Mouse (Mus musculus) urinary bladder, adult 18-20 months (tissue): ENCODE data around the gene Chek2.
"Not testable (repeated sequence)": the region's sequence is repeated elsewhere in the genome, so short reads cannot be mapped to it uniquely, and the experiment has no call there.

Experiments
- DNase-seq, 2 experiments: peaks; one replicate each; pipeline ENCODE4 v3.0.0; 2022; ENCODE audit warnings: low spot score in 2 of 2, mixed read lengths in 2 of 2

Gene Chek2

GRCm38 (mm10) chr5:110839678-110840365 lies at the start of gene Chek2, which contains the start of gene Hscb:
Gene Chek2, plus strand, starts transcription at chr5:110839979.
Gene Hscb, minus strand, starts transcription at chr5:110839777.
- peak; percentile 93 to 96 for DNase-seq

- no peak for DNase-seq
Measured at GRCm38 (mm10) chr5:110794363-110794762, 45.4 kb upstream of the Chek2 start.

GRCm38 (mm10) chr5:110797696-110798095 lies 42.1 kb upstream of the Chek2 start:
- DNase-seq, result no peak

- DNase-seq, result peak in 1 of 2 experiments; percentile 64
Measured at GRCm38 (mm10) chr5:110801036-110801624, 38.6 kb upstream of the Chek2 start.

GRCm38 (mm10) chr5:110802186-110802585 lies 37.6 kb upstream of the Chek2 start:
- no peak for DNase-seq

- no peak for DNase-seq
Measured at GRCm38 (mm10) chr5:110802809-110803208, 37.0 kb upstream of the Chek2 start.

GRCm38 (mm10) chr5:110804012-110804743 lies 35.6 kb upstream of the Chek2 start:
- no peak for DNase-seq

GRCm38 (mm10) chr5:110806154-110806553 lies 33.6 kb upstream of the Chek2 start:
- DNase-seq, result no peak

- no peak for DNase-seq
Measured at GRCm38 (mm10) chr5:110806676-110807075, 33.1 kb upstream of the Chek2 start.

GRCm38 (mm10) chr5:110807453-110807852 lies 32.3 kb upstream of the Chek2 start:
- DNase-seq, result no peak

- DNase-seq, result peak; percentile 89
Measured at GRCm38 (mm10) chr5:110808061-110808631, 31.6 kb upstream of the Chek2 start.

- DNase-seq, result peak in 1 of 2 experiments; percentile 43
Measured at GRCm38 (mm10) chr5:110808821-110809666, 30.7 kb upstream of the Chek2 start.

GRCm38 (mm10) chr5:110809667-110810325 lies 30.0 kb upstream of the Chek2 start, which contains the start of gene Ulk1:
Gene Ulk1, minus strand, starts transcription at chr5:110810097.
- peak; percentile 99 for DNase-seq

- no peak for DNase-seq
Measured at GRCm38 (mm10) chr5:110824421-110824820, 15.4 kb upstream of the Chek2 start.

GRCm38 (mm10) chr5:110826781-110827495 lies 12.8 kb upstream of the Chek2 start:
- DNase-seq, result no peak

GRCm38 (mm10) chr5:110827576-110827975 lies 12.2 kb upstream of the Chek2 start:
- no peak for DNase-seq

GRCm38 (mm10) chr5:110831036-110831720 lies 8.6 kb upstream of the Chek2 start:
- no peak for DNase-seq

- peak in 1 of 2 experiments; percentile 17 for DNase-seq
Measured at GRCm38 (mm10) chr5:110835959-110836358, 3.8 kb upstream of the Chek2 start.

GRCm38 (mm10) chr5:110838016-110838415 lies 1.8 kb upstream of the Chek2 start:
- not testable (repeated sequence) for DNase-seq
